Mouse (Mus musculus): ENCODE measurements around the gene Renbp.

Renbp gene

DNA sequence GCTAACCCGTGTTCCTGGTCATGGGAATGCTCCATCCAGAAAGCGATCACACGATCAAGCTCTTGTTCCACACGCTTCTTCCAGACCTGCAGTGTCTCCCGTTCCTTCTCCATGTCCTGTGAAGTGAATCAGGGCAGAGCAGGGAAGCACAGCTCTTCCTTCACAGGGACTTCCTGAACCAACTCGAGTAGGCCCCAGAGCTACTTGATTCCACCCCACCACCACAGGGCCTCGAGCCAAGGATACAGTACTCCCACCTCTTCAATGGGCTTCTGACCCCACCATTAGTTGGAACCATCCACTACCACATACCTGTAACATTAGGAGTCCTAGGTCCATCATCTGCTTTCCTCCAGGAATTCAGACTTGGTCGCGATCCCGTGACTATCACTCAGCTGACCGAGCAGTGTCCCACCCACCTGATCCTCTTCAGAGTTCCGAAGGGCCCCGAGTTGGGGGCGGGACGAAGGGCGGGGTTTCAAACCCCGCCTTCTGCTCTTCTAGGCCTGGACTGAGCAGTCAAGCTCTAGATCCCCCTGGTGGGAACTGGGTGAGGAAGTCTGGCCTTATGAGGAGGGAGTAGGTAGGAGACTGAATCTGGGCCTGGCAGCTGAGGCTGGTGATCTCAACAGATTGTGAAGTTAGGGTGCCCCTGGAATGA lies at the start of gene Renbp:
Gene Renbp (minus strand): TSS at position 449 of the 661 bp plus-strand sequence.
- DNase-seq (ENCODE audit: low spot score): peak; percentile 79

GRCm38 (mm10) chrX:73977783-73978182 lies 47.1 kb upstream of the Renbp start:
- no peak for DNase-seq (ENCODE audit: low spot score)

GRCm38 (mm10) chrX:73976283-73976682 lies 45.6 kb upstream of the Renbp start:
- no peak for DNase-seq (ENCODE audit: low spot score)

- no peak for DNase-seq (ENCODE audit: low spot score)
Observed at GRCm38 (mm10) chrX:73972774-73973173, 42.1 kb upstream of the Renbp start.

DNA sequence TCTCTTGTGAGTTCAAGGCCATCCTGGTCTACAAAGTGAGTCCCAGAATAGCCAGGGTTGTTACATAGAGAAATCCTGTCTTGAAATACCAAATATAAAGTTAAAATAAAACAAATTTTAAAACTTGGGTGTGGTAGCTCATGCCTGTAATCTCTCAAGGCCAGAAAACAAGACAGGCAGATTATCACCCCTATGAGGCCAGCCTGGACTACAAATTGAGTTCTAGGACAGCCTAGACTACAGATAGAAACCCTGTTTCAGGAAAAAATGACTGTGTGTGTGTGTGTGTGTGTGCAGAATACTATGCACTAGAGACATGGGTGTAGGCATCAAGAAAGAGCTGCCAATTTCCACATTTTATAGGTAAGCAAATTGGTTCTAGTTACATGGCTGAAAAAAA lies 40.1 kb upstream of the Renbp start:
- no peak for DNase-seq (ENCODE audit: low spot score)

DNA sequence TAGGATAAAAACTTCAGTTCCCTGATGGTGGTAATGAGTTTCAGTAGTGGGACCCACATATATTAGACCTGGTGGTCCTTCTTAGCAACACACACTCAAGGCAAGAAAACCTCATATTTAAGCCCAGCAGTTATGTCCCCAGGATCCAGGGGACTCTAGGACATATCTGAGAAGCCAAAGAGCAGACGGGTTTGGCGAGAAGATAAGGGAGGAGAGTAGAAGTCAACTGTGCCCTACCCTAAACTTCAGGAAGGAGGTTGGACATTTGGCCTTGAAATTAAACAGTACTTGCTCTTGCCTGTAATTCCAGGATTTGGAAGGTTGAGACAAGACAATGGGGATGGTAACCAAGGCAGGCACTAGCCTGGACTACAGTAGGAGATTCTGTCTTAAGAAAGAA lies 39.1 kb upstream of the Renbp start:
- no peak for DNase-seq (ENCODE audit: low spot score)

DNA sequence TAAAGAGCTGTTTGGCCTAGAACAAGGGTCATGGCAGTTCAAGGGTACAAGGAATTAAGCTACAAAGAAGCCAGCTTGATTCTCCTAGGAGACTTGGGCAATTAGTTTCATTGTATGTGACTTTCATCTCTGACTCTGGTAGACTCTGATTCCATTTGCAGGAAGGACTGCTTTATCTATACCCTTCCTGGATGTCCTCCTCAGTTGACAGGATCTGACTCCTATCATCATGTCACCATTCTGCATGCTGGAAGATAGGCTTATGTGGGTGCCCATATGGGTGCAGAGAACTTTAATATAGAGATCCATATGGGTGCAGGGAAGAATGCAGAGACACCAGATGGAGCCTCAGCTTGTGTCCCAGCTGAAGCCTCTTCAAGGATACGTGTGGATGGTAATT lies 38.5 kb upstream of the Renbp start:
- DNase-seq (ENCODE audit: low spot score): no peak

DNA sequence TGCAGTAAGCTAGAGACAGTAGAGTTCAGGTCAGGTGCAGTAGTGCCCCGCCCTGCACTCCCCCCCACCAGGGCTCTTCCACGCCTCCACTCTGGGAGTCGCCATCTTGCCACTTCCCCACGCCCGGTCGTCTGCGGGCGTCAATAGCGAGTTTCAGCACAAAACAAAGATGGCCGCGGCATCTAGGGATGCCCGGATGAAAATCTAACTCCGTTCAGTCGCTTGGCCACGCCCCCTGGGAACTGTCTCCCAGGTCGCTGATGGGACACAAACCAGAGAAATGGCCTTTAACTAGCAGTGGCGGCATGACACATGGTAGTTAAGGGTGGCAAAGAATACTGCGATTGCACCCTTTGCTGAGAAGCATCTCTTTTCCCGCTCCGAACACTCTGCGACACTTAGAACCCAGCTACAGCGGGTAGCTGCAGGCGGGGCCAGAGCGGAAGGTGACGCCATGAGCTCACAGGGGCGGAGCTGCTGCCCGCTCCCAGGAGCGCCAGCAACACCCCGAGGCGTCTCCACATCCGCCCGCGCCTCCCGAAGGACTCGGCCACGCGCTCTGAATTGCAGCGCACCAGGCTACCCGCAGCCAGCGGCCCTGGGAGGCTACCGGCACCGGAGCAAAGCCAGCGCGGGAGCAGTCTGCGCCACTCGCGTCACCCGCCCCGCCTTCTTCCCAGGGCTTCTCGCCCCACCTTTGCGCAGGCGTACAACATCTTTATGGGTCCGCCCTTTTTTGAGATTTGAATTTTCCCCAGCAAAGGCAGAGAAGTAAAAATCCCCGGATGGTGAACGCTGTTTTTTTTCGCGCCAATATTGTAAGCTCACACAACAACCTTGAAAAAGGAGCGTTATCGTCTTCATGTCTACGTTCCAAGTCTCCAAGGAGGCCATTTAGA lies 36.8 kb upstream of the Renbp start:
- peak; percentile 89 for DNase-seq (ENCODE audit: low spot score)

- DNase-seq (ENCODE audit: low spot score): peak; percentile 93
Observed at GRCm38 (mm10) chrX:73966248-73967176, 35.9 kb upstream of the Renbp start, which contains the start of gene Hcfc1. Hcfc1 (minus strand) TSS chrX:73966357.

DNA sequence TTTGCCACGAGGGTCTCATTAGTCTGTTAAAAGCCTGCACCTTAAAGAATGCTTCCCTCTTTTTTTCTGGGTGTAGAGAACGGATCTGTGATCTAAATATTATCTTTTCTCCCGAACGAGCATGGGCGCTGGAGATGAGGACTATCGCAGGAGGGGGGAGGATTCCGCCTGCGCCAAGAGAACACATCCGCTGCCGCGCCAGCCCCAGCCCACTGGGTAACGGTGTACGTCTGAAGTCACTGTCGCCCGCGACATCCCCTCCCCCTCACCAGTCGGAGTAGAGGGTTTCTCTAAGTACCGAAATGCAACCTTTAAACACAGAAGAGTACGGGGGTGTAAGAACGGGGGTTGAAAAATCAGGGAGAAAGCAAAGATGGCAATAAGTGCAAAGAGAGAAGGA lies 34.7 kb upstream of the Renbp start:
- DNase-seq (ENCODE audit: low spot score): peak; percentile 43

DNA sequence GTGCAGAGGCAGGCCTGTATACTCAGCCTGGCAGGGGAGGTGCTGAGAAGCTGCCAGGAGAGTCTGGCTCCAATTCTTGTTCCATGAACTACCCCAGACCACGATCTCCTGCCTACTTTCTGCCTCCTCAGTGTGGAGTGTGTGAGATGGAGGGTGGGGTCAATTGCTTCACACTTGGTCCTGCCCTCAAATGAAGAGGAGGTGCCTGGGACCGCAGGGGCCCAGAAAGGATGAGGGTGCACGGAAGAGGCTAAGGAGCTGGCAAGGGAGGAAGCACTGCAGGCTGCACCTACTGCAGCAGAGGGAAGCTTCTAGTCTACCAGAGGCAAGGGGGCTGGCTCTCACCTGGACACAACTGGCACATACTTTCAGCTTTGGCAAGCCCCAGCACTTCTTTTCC lies 33.7 kb upstream of the Renbp start:
- peak; percentile 63 for DNase-seq (ENCODE audit: low spot score)

- DNase-seq (ENCODE audit: low spot score): no peak
Observed at GRCm38 (mm10) chrX:73954988-73955387, 24.3 kb upstream of the Renbp start.

DNA sequence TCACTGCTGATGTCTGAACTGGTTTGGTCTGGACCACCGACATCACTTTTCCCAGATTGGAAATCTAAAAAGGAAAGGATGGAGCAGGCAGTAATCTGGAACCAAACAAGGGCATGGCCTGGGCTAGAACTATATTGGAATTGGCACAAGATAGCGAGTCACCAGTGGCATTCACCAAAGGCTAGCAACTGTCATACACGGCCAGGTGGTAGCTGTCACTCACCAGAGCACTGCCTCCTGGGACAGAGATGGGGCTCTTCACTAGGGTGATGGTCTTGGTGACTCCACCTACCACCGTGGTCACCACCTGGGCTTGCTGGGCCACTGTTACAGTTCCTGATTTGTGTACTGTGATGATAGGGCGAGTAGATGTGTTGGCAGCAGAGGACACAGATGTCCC lies 22.0 kb upstream of the Renbp start:
- no peak for DNase-seq (ENCODE audit: low spot score)

DNA sequence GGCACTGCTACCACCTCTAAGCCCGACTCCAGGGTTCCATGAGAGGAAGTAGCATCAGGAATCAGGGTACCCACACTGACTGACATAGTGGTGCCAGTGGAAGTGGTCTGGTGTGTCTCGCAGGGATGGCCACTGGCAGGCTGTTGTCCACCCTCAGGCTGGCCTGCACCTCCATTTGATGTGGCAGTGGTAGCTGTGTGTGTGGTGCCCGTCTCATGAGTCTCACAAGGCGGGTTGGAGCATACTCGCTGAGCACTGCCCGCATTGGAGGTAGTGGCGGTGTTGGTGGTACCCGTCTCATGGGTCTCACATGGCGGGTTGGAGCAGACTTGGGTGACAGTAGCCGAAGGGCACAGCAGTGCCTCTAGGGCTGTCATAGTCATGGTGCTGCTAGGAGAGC lies 18.7 kb upstream of the Renbp start:
- no peak for DNase-seq (ENCODE audit: low spot score)

GRCm38 (mm10) chrX:73948647-73949046 lies 18.0 kb upstream of the Renbp start:
- peak; percentile 60 for DNase-seq (ENCODE audit: low spot score)

DNA sequence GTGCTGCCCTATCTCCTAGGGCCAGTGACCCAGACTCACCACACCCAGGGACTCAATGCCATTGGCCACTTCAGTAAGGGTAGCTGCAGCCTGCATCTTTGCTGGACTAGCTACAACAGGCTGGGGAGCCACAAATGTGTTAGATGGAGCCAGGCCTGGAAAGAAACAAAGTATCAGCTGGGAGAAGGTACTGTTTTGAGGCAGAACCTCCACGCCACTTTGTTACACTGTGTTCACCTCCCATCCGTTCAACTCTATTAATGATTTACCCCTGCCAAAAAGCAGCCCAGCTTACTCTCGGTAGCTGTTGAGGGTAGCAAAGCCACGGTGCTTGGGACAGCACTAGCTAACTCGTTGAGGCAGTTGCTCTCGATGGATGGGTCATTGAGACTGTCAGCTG lies 16.2 kb upstream of the Renbp start:
- DNase-seq (ENCODE audit: low spot score): no peak

- DNase-seq (ENCODE audit: low spot score): no peak
Observed at GRCm38 (mm10) chrX:73942294-73942693, 11.6 kb upstream of the Renbp start.

DNA sequence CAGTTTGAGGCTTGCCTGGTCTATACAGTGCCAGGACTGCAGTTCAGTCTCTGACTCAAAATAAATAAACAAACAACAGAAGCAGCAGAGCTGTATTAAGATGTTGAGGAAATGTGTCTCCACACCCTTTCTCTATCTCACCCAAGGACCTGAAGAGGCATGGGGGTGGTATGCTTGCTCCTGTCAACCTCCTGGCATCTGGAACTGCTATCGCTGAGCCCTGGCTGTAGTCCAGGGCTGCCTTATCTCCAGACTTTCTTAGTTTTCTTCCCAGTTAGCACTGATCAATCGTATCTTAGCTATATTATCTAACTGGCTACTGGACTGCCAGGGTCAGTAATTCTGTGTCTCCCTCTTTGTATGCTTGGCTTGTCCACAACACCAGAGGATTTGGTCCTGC lies 11.2 kb upstream of the Renbp start:
- no peak for DNase-seq (ENCODE audit: low spot score)

DNA sequence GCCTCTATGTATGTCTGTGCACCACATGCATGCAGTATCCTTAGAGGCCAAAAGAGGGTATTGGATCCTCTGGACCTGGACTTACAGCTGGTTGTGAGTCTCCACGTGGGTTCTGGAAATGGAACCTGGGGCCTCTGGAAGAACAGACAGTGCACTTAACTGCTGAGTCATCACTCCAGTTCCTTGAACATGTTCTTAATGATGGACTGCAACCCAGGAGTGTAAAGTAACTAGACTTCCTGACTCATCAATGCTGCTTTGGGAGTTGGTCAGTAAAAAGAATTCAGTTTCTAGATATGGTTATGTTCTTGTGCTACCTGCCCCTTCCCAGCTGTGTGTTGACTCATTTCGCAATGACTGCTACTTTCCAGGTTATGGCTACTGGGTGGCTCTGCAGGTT lies 1.2 kb upstream of the Renbp start:
- no peak for DNase-seq (ENCODE audit: low spot score)

DNA sequence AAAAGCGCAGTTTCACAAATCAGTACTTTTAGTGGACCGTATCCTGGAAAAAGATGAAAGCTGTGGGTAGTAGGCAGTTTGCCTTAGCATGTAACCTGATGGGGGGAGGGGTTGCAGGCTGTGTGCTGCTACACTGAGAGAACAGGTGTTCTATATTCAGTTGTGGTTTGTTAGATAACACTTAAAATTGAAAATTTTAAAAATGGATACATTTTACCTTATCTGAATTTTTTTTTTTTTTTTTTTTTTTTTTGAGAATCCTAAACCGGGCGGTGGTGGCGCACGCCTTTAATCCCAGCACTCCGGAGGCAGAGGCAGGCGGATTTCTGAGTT lies 8.1 kb downstream of the Renbp start:
- no peak for DNase-seq (ENCODE audit: low spot score)

DNA sequence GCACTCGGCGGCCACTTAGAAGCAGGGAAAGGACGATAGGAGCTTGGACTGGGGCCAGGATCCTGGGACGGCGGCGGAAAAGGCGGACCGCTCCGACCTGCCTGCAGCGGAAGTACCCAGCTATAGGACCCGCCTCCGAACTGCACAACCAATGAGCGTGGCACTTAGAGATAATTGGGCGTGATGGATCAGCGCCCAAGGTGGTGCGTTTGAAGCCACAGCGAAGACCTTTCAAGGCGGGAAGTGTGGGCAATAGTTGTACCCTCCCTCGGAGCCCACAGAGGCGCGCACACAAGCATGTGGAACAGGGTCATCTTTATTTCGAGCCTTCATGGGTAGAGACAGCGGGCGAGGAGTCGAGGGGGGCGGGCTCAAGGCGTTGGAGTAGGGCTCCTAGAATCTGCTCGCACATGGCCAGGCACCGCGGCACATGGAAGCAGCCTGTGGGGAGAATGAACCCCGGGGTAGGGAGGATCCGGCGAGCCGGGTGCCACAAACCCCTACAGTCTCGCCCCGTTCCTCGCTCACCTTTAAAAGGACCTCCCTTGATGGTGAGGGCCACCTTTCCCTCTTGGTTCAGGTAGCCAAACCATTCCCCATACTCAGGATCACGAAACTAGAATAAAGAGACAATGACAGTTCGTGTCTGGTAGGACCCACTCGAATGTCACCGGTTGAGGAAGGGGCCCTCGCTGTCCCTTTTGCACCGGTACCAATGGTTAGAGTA lies 8.7 kb downstream of the Renbp start, which contains the start of the genes Arhgap4 and Naa10:
Gene Arhgap4 (minus strand): TSS at position 48 of the 727 bp plus-strand sequence.
Gene Naa10 (minus strand): TSS at position 122 of the 727 bp plus-strand sequence.
- peak; percentile 91 for DNase-seq (ENCODE audit: low spot score)
